Mouse (Mus musculus): ENCODE measurements around the gene Slc25a13. TPM values are rescaled to one million over a fixed set of nuclear protein-coding genes. Genes with fewer than 3 reads are reported as not detected.

Slc25a13 gene
- polyA plus RNA-seq (2012) = 5.2 and 5.7 TPM in 2 replicates

DNA sequence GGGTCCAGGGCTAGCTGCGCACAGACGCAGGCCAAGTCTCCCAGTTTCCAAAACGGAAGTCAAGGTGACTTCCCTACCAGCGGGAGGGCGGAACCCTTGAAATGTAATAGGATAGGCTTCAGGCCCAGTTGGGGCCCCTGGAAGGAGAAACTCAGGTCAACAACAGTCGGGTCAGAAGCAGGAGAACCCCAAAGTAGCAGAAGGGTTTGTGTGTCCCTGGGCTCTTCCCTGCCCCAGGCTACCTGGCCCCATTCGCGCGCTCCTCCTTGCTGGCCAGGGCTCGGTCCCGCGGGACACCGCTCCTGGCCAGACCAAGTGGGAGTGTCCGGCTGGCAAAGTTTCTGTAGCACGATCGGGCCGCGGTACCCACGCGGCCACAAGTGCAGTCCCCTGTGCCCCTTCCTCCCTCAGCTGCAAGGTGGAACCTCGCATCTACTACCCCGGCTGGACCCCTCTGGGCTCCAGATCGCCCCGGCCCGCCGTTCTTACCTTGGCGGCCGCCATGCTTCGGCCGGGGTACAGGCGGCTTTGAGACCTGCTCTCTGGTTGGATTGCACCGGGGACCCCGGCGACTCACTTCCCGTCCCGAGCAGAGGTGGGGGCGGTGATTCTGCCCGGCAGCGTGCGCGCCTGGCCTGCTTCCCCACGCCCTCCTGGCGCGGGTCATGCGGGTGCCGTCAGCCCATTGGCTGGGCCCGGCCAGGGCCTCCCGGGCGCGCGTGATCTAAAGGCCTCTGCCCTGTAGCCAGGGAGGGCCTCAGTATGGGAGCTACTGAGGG, at the start of gene Slc25a13:
Gene Slc25a13 (minus strand): TSS at position 667 of the 779 bp plus-strand sequence.
- no peak for TF ChIP-seq GATA1 (IDR thresholded peaks at IDR 0.05; ENCODE audit: low read length)

- no peak for TF ChIP-seq GATA1 (IDR thresholded peaks at IDR 0.05; ENCODE audit: low read length)
These were observed 48.8 kb upstream of the Slc25a13 start for GRCm38 (mm10) chr6:6265761-6266160.

DNA sequence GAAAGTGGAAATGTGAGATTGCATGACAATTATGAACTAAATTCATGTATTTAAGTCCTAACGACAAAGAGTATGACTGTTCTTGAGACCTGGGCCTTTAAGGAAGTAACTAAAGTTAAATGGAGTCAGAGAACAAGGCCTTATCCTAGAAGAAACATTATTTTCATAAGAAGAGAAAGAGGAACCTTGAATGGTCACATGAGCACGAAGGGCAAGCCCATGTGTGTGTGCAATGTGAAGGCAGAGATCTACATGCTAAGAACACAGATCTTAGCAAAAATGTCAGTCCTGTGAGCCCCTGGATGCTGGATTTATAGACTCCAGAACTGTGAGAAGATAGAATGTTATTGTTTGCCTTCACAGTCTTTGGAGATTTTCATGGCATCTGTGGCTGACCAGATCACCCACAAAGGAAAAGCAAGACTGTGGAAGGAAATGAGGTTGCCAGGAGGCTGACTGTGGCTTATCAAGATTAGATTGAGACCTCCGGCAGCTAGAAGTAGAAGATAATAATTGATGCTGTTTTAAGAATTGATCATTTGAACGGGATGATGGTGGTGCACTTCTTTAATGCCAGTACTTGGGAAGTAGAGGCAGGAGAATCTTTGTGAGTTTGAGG, 46.4 kb upstream of the Slc25a13 start:
- TF ChIP-seq GATA1 (IDR thresholded peaks at IDR 0.05; ENCODE audit: low read length) = no peak

DNA sequence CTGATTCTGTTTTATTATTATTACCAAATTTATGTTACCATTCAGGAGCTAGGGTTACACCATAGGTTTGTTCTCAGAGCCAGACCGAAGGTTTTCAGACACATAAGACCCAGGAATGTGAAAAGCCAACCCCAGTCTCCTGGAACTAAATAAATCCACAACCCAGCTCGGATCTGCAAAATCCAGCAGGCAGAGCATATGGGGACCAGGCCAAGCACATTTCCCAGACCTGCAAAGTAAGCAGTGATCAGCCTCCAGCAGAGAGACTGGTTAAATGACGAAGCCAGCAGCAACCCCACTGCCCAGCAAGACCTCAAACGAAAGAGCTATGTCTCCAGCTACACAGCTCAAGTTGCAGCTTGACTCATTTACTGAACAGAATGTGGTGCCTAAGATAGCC, 43.9 kb upstream of the Slc25a13 start:
- no peak for TF ChIP-seq GATA1 (IDR thresholded peaks at IDR 0.05; ENCODE audit: low read length)

- TF ChIP-seq GATA1 (IDR thresholded peaks at IDR 0.05; ENCODE audit: low read length) = no peak
These were observed 31.5 kb upstream of the Slc25a13 start for GRCm38 (mm10) chr6:6248500-6248899.

GRCm38 (mm10) chr6:6243828-6244227, 26.9 kb upstream of the Slc25a13 start:
- no peak for TF ChIP-seq GATA1 (IDR thresholded peaks at IDR 0.05; ENCODE audit: low read length)

GRCm38 (mm10) chr6:6242114-6242513, 25.1 kb upstream of the Slc25a13 start:
- no peak for TF ChIP-seq GATA1 (IDR thresholded peaks at IDR 0.05; ENCODE audit: low read length)

DNA sequence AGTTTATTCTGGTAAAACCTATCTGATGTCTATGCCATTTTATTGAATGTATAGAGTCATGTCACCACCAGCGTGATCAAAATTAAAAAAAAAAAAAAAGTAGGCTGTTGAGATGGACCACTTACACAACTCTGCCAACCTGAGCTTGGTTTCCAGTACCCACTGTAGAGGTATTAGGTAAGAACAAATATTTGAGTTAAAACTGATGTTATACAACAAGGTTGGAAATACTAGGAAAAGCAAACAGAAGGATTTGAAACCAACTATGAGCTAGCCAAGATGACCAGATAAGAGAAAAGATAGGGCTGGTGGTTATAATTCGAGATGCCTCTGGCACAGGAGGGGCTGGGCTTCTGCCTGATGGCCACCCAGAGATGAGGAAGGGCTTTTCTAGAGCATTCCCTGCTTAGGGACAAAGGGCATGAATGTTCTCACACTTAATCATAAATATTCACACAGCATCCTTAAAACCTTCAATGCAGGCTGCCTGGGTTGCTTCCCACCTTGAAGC, 19.9 kb upstream of the Slc25a13 start:
- TF ChIP-seq GATA1 (IDR thresholded peaks at IDR 0.05; ENCODE audit: low read length) = no peak

GRCm38 (mm10) chr6:6230262-6230661, 13.3 kb upstream of the Slc25a13 start:
- TF ChIP-seq GATA1 (IDR thresholded peaks at IDR 0.05; ENCODE audit: low read length) = no peak

- TF ChIP-seq GATA1 (IDR thresholded peaks at IDR 0.05; ENCODE audit: low read length) = no peak
These were observed 5.7 kb upstream of the Slc25a13 start for GRCm38 (mm10) chr6:6222721-6223120.

- TF ChIP-seq GATA1 (IDR thresholded peaks at IDR 0.05; ENCODE audit: low read length) = no peak
These were observed 3.6 kb upstream of the Slc25a13 start for GRCm38 (mm10) chr6:6220574-6220973.

GRCm38 (mm10) chr6:6219661-6220370, 2.8 kb upstream of the Slc25a13 start:
- no peak for TF ChIP-seq GATA1 (IDR thresholded peaks at IDR 0.05; ENCODE audit: low read length)

DNA sequence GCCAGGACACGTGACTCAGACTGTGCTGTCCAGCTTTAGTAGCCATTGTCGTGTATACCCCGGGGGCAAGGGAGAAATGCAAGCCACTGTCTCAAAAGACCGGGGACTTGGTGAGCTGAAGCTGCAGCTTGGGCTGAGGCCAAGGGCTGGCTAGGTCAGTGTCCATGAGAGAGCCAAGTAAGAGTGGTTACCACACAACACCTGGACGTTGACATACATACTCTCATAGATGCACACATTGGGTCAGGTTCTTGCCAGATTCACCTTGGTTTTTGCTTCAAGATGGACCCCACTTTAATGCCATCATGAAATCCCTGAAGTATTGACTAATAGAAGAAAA, 283 bp upstream of the Slc25a13 start:
- TF ChIP-seq GATA1 (IDR thresholded peaks at IDR 0.05; ENCODE audit: low read length) = no peak

DNA sequence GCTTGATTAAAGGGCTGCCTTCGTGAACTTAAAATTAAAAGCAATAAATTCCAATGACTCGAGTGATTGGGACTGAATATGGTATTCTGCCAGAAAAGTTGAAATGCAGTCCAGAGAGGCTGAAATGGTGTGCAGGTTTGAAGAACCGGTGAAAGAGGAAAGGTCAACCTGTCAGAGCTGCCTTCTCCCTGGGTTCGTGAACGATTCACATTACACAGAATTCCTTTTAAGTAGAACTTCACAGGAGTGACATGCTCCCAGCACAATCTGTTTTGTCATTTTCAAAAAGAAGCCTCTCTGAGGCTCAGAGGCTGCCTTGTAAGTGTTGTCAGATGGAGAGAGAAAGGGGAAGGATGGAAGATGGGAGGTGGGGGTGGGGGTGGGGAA, 860 bp downstream of the Slc25a13 start:
- no peak for TF ChIP-seq GATA1 (IDR thresholded peaks at IDR 0.05; ENCODE audit: low read length)

DNA sequence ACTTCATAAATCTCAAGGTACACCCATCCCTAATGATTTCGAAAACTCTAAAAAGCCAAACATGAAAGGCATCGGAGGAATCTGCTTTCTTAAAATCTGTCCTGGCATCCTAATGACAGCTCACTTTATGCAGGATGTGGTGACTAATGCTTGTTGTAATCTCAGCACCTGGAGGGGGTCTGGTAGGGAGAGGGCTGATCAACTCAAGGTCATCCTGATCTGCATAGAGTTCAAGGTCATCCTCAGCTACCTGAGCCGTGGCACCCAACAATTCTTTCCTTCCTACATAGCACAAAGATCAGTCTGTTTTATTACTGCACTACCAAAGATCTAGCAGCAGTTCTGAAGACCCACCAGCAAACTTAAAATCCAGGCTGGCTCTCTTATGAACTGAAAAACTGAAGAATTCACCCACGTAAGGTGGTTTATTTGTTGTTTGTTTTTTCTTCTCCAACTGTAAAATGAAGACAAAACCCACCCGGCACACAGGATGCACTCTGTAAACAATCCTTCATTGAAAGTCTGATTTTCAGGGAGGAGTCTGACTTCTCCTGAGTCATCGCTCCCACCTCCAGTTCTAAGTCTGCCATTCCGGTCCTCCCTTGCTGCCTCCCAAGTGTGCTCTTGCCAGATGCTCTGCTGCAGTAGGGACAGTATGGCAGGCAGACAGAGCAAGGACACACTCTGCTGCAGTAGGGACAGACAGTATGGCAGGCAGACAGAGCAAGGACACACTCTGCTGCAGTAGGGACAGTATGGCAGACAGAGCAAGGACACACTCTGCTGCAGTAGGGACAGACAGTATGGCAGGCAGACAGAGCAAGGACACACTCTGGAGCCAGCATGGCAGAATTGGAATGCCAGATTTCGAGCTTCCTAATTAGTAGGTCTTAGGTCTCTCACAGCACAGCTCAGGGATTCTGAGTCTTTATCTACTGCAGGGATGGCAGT, 4.3 kb downstream of the Slc25a13 start:
- TF ChIP-seq GATA1 (IDR thresholded peaks at IDR 0.05; ENCODE audit: low read length) = no peak

Data from G1E-ER4 (cell line).